Mouse (Mus musculus): Measurements from ENCODE around the gene Aoah.

- TF ChIP-seq MAX (IDR thresholded peaks at IDR 0.05; ENCODE audit: low read depth) (no peak), MYOG (IDR thresholded peaks at IDR 0.05; ENCODE audit: control insufficient read depth in 1 of 3, insufficient read depth in 1 of 3, insufficient read length in 2 of 3, low read depth in 2 of 3) (no peak), POLR2A (IDR thresholded peaks at IDR 0.05; ENCODE audit: insufficient read length, low read depth) (no peak), TCF3 (IDR thresholded peaks at IDR 0.05; ENCODE audit: insufficient read length, low read depth) (no peak), USF1 (IDR thresholded peaks at IDR 0.05; ENCODE audit: low read depth) (no peak), CEBPB (IDR thresholded peaks at IDR 0.05; ENCODE audit: insufficient read depth, poor library complexity, severe bottlenecking) (no peak), E2F4 (IDR thresholded peaks at IDR 0.05; ENCODE audit: insufficient read depth) (no peak), POLR2AphosphoS2 (IDR thresholded peaks at IDR 0.05; ENCODE audit: insufficient read length, low read depth) (no peak), MYOD1 (IDR thresholded peaks at IDR 0.05; ENCODE audit: control insufficient read depth in 1 of 3, insufficient read length in 2 of 3, low read depth in 2 of 3) (no peak)
Measured at GRCm38 (mm10) chr13:20963086-20963485, 169.2 kb downstream of the Aoah start.

All from myocyte (in vitro differentiated cells).